Mouse (Mus musculus): ENCODE data around the gene Topors. TPM values are rescaled to one million over a fixed set of nuclear protein-coding genes. Genes with fewer than 3 reads are reported as not detected.

Gene Topors
- polyA plus RNA-seq, 1 experiment from 2014 or later: 57.4 TPM

Other genes starting within 250 kb of the Topors start
- gene Aco1, start 126.8 kb downstream of the Topors start, polyA plus RNA-seq (2016; fragmentation: Nextera tagmentation; extraction: Ambion mirVana): 49.3 and 52.9 TPM in 2 replicates
- gene Ddx58, start 30.0 kb downstream of the Topors start, polyA plus RNA-seq (2016; fragmentation: Nextera tagmentation; extraction: Ambion mirVana): 6.0 and 6.8 TPM in 2 replicates
- gene Smim27, start 271 bp downstream of the Topors start, polyA plus RNA-seq (2016; fragmentation: Nextera tagmentation; extraction: Ambion mirVana): 26.4 and 34.4 TPM in 2 replicates
- 291 and 294 TPM in 2 replicates for gene Ndufb6, start 9.6 kb upstream of the Topors start, polyA plus RNA-seq (2016; fragmentation: Nextera tagmentation; extraction: Ambion mirVana)
- gene Tmem215, start 202.3 kb upstream of the Topors start, polyA plus RNA-seq (2016; fragmentation: Nextera tagmentation; extraction: Ambion mirVana): 0.17 and 0.20 TPM in 2 replicates